Mouse (Mus musculus) embryonic facial prominence, embryonic 11.5 days (tissue): ENCODE results near the gene Brd4. TPM values are rescaled to one million over a fixed set of nuclear protein-coding genes. Genes with fewer than 3 reads are reported as not detected.
A peak's percentile ranks its signal among the peaks of the same experiment; 100 is the strongest.

Experiments used
- ATAC-seq: fragments of 200-750 bp; cut with Nextera tagmentation; replicated peaks from 2 replicates; pipeline ENCODE4 v1.8.0; 2017; ENCODE audit warnings: low read depth; ENCODE audit not compliant: insufficient number of reproducible peaks, low FRiP score, low TSS enrichment
- DNase-seq: peaks from one replicate; pipeline ENCODE4 v3.0.0-alpha.2; 2015; ENCODE audit warnings: low spot score
- H3K27ac ChIP-seq: fragments of 300-500 bp; sonication (generic); replicated peaks from 2 replicates; pipeline ENCODE4 v1.5.1; 2014; ENCODE audit warnings: mild to moderate bottlenecking, low read depth, low read length, control low read depth
- H3K27me3 ChIP-seq: fragments of 300-500 bp; sonication (generic); 2 replicates; pipeline ENCODE4 v1.6.1; 2014; ENCODE audit warnings: mild to moderate bottlenecking, low read length, moderate library complexity, mixed read lengths; ENCODE audit not compliant: control insufficient read depth, insufficient read depth
- H3K36me3 ChIP-seq: fragments of 300-500 bp; sonication (generic); replicated peaks from 2 replicates; pipeline ENCODE4 v1.6.1; 2014; ENCODE audit warnings: low read depth, mild to moderate bottlenecking, low read length, moderate library complexity, mixed read lengths; ENCODE audit not compliant: control insufficient read depth, insufficient read depth
- H3K4me1 ChIP-seq: fragments of 300-500 bp; sonication (generic); 2 replicates; pipeline ENCODE4 v1.6.1; 2014; ENCODE audit warnings: low read length, mixed read lengths; ENCODE audit not compliant: control insufficient read depth, insufficient read depth
- H3K4me2 ChIP-seq: fragments of 300-500 bp; sonication (generic); 2 replicates; pipeline ENCODE4 v1.6.1; 2014; ENCODE audit warnings: low read depth, mild to moderate bottlenecking, control low read depth, low read length, moderate library complexity
- H3K4me3 ChIP-seq: fragments of 300-500 bp; sonication (generic); 2 replicates; pipeline ENCODE4 v1.5.1; 2014; ENCODE audit warnings: low read depth, low read length, control low read depth
- H3K9ac ChIP-seq: fragments of 300-500 bp; sonication (generic); replicated peaks from 2 replicates; pipeline ENCODE4 v1.6.1; 2014; ENCODE audit warnings: mild to moderate bottlenecking, control low read depth, low read length
- H3K9me3 ChIP-seq: fragments of 300-500 bp; sonication (generic); replicated peaks from 2 replicates; pipeline ENCODE4 v1.6.1; 2016; ENCODE audit warnings: mild to moderate bottlenecking, low read length, inconsistent platforms, mixed read lengths; ENCODE audit not compliant: control insufficient read depth
- WGBS: fragments of 180-500 bp; shearing (Covaris S2); extraction: QIAGEN DNeasy Blood & Tissue Kit; methylation state at CpG from one replicate; pipeline ENCODE4 v1.1.7; 2014; 5-methylcytosine and 5-hydroxymethylcytosine counted together
- polyA plus RNA-seq: library from polyadenylated mRNA; unstranded; fragments of >200 nt; fragmentation: Nextera tagmentation; extraction: Ambion mirVana; gene quantifications from 2 replicates; pipeline ENCODE4 v1.2.1, GENCODE M21; 2014

Gene Brd4
- polyA plus RNA-seq, 1 experiment from 2014 or later = 81.5 TPM

DNA sequence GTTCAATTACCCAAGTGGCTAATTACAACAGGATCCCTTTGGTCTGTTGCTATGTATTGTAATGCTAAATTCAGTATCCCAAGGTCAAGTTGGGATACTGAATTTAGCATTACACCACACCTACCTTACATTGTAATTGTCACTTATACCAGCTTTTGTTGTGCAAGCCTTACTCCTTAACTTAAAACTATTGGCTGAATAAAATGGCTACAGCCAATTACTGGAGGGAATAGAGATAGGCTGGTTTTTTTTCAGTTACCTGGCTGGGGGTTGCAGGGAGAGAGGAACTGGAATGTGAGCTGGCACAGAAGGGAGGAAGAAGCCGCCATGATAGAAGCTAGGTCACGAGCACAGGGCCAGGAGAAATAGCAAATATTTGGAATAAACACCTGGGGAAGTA, 11.4 kb upstream of the Brd4 start:
- no peak overlapping the region for H3K4me3 ChIP-seq
- H3K9ac ChIP-seq = no peak overlapping the region
- 91% methylated on average over 2 of the region's 2 CpGs for WGBS
- no peaks in the 10 kb centered on the region for H3K9me3 ChIP-seq
- H3K27ac ChIP-seq = no peak overlapping the region
- no peaks in the 10 kb centered on the region for H3K27me3 ChIP-seq
- ATAC-seq = no peak
- DNase-seq = no peak
- H3K4me1 ChIP-seq = no peaks in the 10 kb centered on the region
- H3K4me2 ChIP-seq = no peak overlapping the region
- H3K36me3 ChIP-seq = no peaks in the 10 kb centered on the region

- Histone ChIP-seq H3K4me3 (no peak overlapping the region), H3K27ac (no peak overlapping the region), H3K27me3 (no peaks in the 10 kb centered on the region), H3K4me1 (no peaks in the 10 kb centered on the region), H3K36me3 (no peaks in the 10 kb centered on the region), H3K9me3 (no peaks in the 10 kb centered on the region), H3K4me2 (no peak overlapping the region), H3K9ac (no peak overlapping the region)
- ATAC-seq (no peak), DNase-seq (no peak)
- WGBS = 84% methylated on average over 4 of the region's 4 CpGs
Measured at GRCm38 (mm10) chr17:32295160-32295559, 10.6 kb upstream of the Brd4 start.

DNA sequence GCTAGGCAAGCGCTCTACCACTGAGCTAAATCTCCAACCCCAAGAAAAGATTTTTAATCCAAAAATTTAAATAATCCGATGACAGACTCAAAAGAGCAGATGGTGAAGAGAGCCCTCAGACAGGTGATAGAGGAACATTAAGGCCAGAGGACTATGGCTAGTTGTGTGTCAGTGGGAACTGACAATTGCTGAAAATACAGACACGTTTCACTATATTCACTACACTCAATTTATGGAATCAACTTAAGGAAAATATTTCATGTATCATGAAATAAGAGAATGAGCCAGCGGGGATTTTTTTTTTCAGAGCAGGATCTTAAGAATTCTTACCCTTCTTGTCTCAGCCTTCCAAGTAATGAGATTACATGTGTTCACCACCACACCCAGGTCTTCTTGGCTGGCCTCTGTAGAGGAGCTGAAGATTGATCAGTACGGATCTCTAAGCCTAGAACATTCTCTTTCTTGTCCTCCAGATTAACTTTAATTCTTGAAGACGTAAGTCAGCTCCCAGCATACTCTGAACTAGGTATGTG, 682 bp upstream of the Brd4 start:
- no peak for DNase-seq
- H3K27me3 ChIP-seq = no peaks in the 10 kb centered on the region

GRCm38 (mm10) chr17:32283771-32284221, 726 bp downstream of the Brd4 start:
- under 1% methylated on average over 31 of the region's 41 CpGs for WGBS
- peak overlapping the region; percentile 98 for H3K27ac ChIP-seq
- no peaks in the 10 kb centered on the region for H3K27me3 ChIP-seq
- peak overlapping the region; percentile 98 for H3K4me3 ChIP-seq
- H3K9ac ChIP-seq = peak overlapping the region; percentile 96
- H3K36me3 ChIP-seq = no peaks in the 10 kb centered on the region
- ATAC-seq = peak; percentile 51
- H3K9me3 ChIP-seq = no peaks in the 10 kb centered on the region
- peak overlapping the region; percentile 67 for H3K4me2 ChIP-seq
- peak; percentile 68 for DNase-seq
- no peaks in the 10 kb centered on the region for H3K4me1 ChIP-seq

More for the DNA sequence above, 682 bp upstream of the Brd4 start:
- no peaks in the 10 kb centered on the region for H3K36me3 ChIP-seq
- WGBS = 57% methylated on average over 6 of the region's 6 CpGs
- no peaks in the 10 kb centered on the region for H3K4me1 ChIP-seq
- H3K9me3 ChIP-seq = no peaks in the 10 kb centered on the region
- H3K4me3 ChIP-seq = peak overlapping the region; percentile 98
- H3K27ac ChIP-seq = no peak overlapping the region
- ATAC-seq = no peak
- peak overlapping the region; percentile 96 for H3K9ac ChIP-seq
- H3K4me2 ChIP-seq = peak overlapping the region; percentile 31

GRCm38 (mm10) chr17:32283341-32283740, 1.2 kb downstream of the Brd4 start:
- Histone ChIP-seq H3K27me3 (no peaks in the 10 kb centered on the region), H3K4me1 (no peaks in the 10 kb centered on the region), H3K9me3 (no peaks in the 10 kb centered on the region), H3K9ac (peak overlapping the region; percentile 96), H3K36me3 (no peaks in the 10 kb centered on the region), H3K4me3 (peak overlapping the region; percentile 98), H3K27ac (peak overlapping the region; percentile 98), H3K4me2 (peak overlapping the region; percentile 67)
- ATAC-seq (0 out of 2 replicates have a peak, but pooled peaks have one; percentile 1), DNase-seq (peak; percentile 19)
- 10% methylated on average over 7 of the region's 7 CpGs for WGBS

GRCm38 (mm10) chr17:32281611-32282310, 2.8 kb downstream of the Brd4 start:
- WGBS = 81% methylated on average over 4 of the region's 4 CpGs
- no peaks in the 10 kb centered on the region for H3K9me3 ChIP-seq
- H3K9ac ChIP-seq = no peak overlapping the region
- no peaks in the 10 kb centered on the region for H3K36me3 ChIP-seq
- no peak overlapping the region for H3K4me3 ChIP-seq
- DNase-seq (no peak), ATAC-seq (no peak)
- H3K4me2 ChIP-seq = no peak overlapping the region
- H3K4me1 ChIP-seq = no peaks in the 10 kb centered on the region
- H3K27ac ChIP-seq = no peak overlapping the region
- no peaks in the 10 kb centered on the region for H3K27me3 ChIP-seq

- ATAC-seq (no peak), DNase-seq (no peak)
- no peak overlapping the region for H3K27ac ChIP-seq
- no peaks in the 10 kb centered on the region for H3K27me3 ChIP-seq
- H3K4me3 ChIP-seq = no peak overlapping the region
- H3K9ac ChIP-seq = no peak overlapping the region
- WGBS = 91% methylated on average over 2 of the region's 2 CpGs
- no peaks in the 10 kb centered on the region for H3K4me1 ChIP-seq
- no peaks in the 10 kb centered on the region for H3K36me3 ChIP-seq
- H3K9me3 ChIP-seq = no peaks in the 10 kb centered on the region
- H3K4me2 ChIP-seq = no peak overlapping the region
Measured at GRCm38 (mm10) chr17:32281126-32281525, 3.4 kb downstream of the Brd4 start.

DNA sequence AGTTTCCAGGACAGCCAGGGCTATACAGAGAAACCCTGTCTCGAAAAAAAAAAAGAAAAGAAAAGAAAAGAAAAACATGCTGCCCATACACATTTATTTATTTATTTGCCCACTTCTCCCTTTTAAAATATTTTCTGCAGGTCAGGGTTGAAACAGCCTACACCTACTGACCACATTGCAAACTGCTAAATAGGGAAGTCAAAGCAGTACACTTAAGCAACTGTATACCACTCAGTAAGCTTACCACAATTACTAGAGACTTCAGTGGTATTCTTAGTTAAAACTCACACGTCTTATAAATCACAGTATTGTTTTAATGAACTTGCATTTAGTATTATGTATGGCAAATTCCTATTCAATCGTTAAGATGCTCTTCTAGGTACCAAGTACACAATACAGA, 3.9 kb downstream of the Brd4 start:
- 90% methylated on average over 3 of the region's 3 CpGs for WGBS
- H3K9ac ChIP-seq = no peak overlapping the region
- H3K36me3 ChIP-seq = no peaks in the 10 kb centered on the region

More for the DNA sequence above, 3.9 kb downstream of the Brd4 start:
- H3K27me3 ChIP-seq = no peaks in the 10 kb centered on the region
- ATAC-seq (no peak), DNase-seq (no peak)
- no peak overlapping the region for H3K27ac ChIP-seq
- no peaks in the 10 kb centered on the region for H3K4me1 ChIP-seq
- H3K9me3 ChIP-seq = no peaks in the 10 kb centered on the region
- no peak overlapping the region for H3K4me2 ChIP-seq
- no peak overlapping the region for H3K4me3 ChIP-seq
